Comparison of ENCODE assay signal across 19 mouse cellular contexts in genomic region chr6:107998921-107999690, GRCm38 (mm10).
A peak's percentile ranks its signal among the peaks of the same experiment; 100 is the strongest.
DNase-seq lines count a peak whose midpoint lies in the region; ATAC-seq and TF ChIP-seq lines count a peak whose summit lies in the region.
"Had no signal": no experiment of that assay in that cellular context is flagged by ENCODE, and none has a peak within 500 bp of the region (broad histone marks: within the 10 kb centered on the region; RNA-seq: fewer than 3 reads in every experiment).

No protein-coding gene starts in this region.

- H3K4me2 ChIP-seq in forebrain, postnatal 0 days (ENCODE audit: low read depth), result no peak overlapping the region
- H3K4me2 ChIP-seq in forebrain, embryonic 12.5 days, result no peak overlapping the region
- H3K4me2 ChIP-seq in liver, embryonic 12.5 days, result no peak overlapping the region
- H3K4me2 ChIP-seq: midbrain, embryonic 12.5 days had no signal

- ATAC-seq in forebrain, postnatal 0 days, result peak; percentile 23; the same call in 1 of the 2 replicates
- no peak for ATAC-seq in forebrain, embryonic 12.5 days (ENCODE audit: low FRiP score)
- ATAC-seq in megakaryocyte, adult 5-6 weeks (ENCODE audit: poor library complexity, severe bottlenecking), result no peak
- no peak for ATAC-seq in liver, embryonic 12.5 days

- 68% methylated on average over 8 of the region's 8 CpGs for WGBS in forebrain, postnatal 0 days
- 91% methylated on average over 8 of the region's 8 CpGs for WGBS in forebrain, embryonic 12.5 days
- 63% methylated on average over 8 of the region's 8 CpGs for WGBS in liver, embryonic 12.5 days (ENCODE audit: insufficient replicate concordance)

- H3K27ac ChIP-seq in forebrain, postnatal 0 days (ENCODE audit: low read depth, low read length), result no peak overlapping the region
- no peak overlapping the region for H3K27ac ChIP-seq in forebrain, embryonic 12.5 days
- H3K27ac ChIP-seq in layer of hippocampus, adult 2 months, result peak overlapping the region; percentile 83
- H3K27ac ChIP-seq in liver, embryonic 12.5 days, result no peak overlapping the region
- H3K27ac ChIP-seq: heart, embryonic 10.5 days; midbrain, embryonic 12.5 days had no signal

- no peak for TF ChIP-seq CTCF in forebrain, postnatal 0 days (IDR thresholded peaks at IDR 0.05; ENCODE audit: low read depth)
- no peak for TF ChIP-seq CTCF in layer of hippocampus, adult 2 months (conservative IDR thresholded peaks at IDR 0.05)

- no peaks in the 10 kb centered on the region for H3K36me3 ChIP-seq in forebrain, postnatal 0 days (ENCODE audit: insufficient read depth)
- no peaks in the 10 kb centered on the region for H3K36me3 ChIP-seq in forebrain, embryonic 12.5 days (replicated peaks)
- H3K36me3 ChIP-seq in liver, embryonic 12.5 days, result no peaks in the 10 kb centered on the region
- H3K36me3 ChIP-seq: heart, embryonic 10.5 days; midbrain, embryonic 12.5 days had no signal

- no peaks in the 10 kb centered on the region for H3K4me1 ChIP-seq in forebrain, postnatal 0 days (ENCODE audit: insufficient read depth)
- H3K4me1 ChIP-seq in forebrain, embryonic 12.5 days, result no peaks in the 10 kb centered on the region
- H3K4me1 ChIP-seq in liver, embryonic 12.5 days, result no peaks in the 10 kb centered on the region
- H3K4me1 ChIP-seq: heart, embryonic 10.5 days; midbrain, embryonic 12.5 days had no signal

- no peak overlapping the region for H3K9ac ChIP-seq in forebrain, postnatal 0 days
- no peak overlapping the region for H3K9ac ChIP-seq in forebrain, embryonic 12.5 days
- H3K9ac ChIP-seq in liver, embryonic 12.5 days, result no peak overlapping the region
- H3K9ac ChIP-seq: midbrain, embryonic 12.5 days had no signal

- peak; percentile 21 for DNase-seq in forebrain, postnatal 0 days
- peak; percentile 97 for DNase-seq in brain, adult 2 months (ENCODE audit: low read depth, low spot score)
- DNase-seq in cerebellum, adult 8-10 months, result peak; percentile 73
- no peak for DNase-seq in layer of hippocampus, adult 2 months (ENCODE audit: low spot score in 2 of 2)
- no peak for DNase-seq in retina, embryonic 14.5 days (ENCODE audit: low spot score)
- DNase-seq: gastrocnemius, postnatal 14 days; heart, postnatal 14 days; kidney, adult 9 months; liver; lung, adult 18-20 months; lung, postnatal 4 days; right cerebral cortex, adult 18-20 months; thymus, postnatal 4 days had no signal

- no peaks in the 10 kb centered on the region for H3K9me3 ChIP-seq in forebrain, postnatal 0 days (ENCODE audit: low read length)
- H3K9me3 ChIP-seq in forebrain, embryonic 12.5 days, result no peaks in the 10 kb centered on the region
- H3K9me3 ChIP-seq in liver, embryonic 12.5 days (replicated peaks), result no peaks in the 10 kb centered on the region
- H3K9me3 ChIP-seq: heart, embryonic 10.5 days; midbrain, embryonic 12.5 days had no signal

- no peaks in the 10 kb centered on the region for H3K27me3 ChIP-seq in forebrain, postnatal 0 days (ENCODE audit: insufficient read depth, low read length)
- no peaks in the 10 kb centered on the region for H3K27me3 ChIP-seq in forebrain, embryonic 12.5 days
- no peaks in the 10 kb centered on the region for H3K27me3 ChIP-seq in liver, embryonic 12.5 days (replicated peaks)
- H3K27me3 ChIP-seq: midbrain, embryonic 12.5 days had no signal

- no peak overlapping the region for H3K4me3 ChIP-seq in forebrain, postnatal 0 days (ENCODE audit: low read depth, low read length)
- H3K4me3 ChIP-seq in forebrain, embryonic 12.5 days (replicated peaks), result no peak overlapping the region
- H3K4me3 ChIP-seq in layer of hippocampus, adult 2 months, result no peak overlapping the region
- no peak overlapping the region for H3K4me3 ChIP-seq in liver, embryonic 12.5 days
- H3K4me3 ChIP-seq: heart, embryonic 10.5 days; midbrain, embryonic 12.5 days; myocyte had no signal

Comparison
In these comparisons a context has a peak if more than half of its experiments do, and no peak if none do; other contexts are left out.
1. DNase-seq: peak in forebrain, postnatal 0 days (single experiment), brain, adult 2 months (single experiment) and cerebellum, adult 8-10 months (single experiment); none in layer of hippocampus, adult 2 months (0 of 2) and retina, embryonic 14.5 days (single experiment).